Mouse (Mus musculus) activated CD4-positive, CD25-positive, alpha-beta regulatory T cell, adult 4 months (primary cell): ENCODE results near the gene Btbd6. TPM values are rescaled to one million over a fixed set of nuclear protein-coding genes. Genes with fewer than 3 reads are reported as not detected.

ENCODE experiments used
- ATAC-seq: one replicate; pipeline ENCODE4 v1.8.0; 2017
- polyA plus RNA-seq, 2 experiments: library from polyadenylated mRNA; unstranded; fragments of 100-300 nt; shearing (Covaris generic); gene quantifications; one replicate each; pipeline ENCODE4 v1.2.1; 2017

The Btbd6 gene
- polyA plus RNA-seq, 2 experiments from 2014 or later = 8.3 to 8.9 TPM

GRCm38 (mm10) chr12:112955800-112956199 lies 20.5 kb upstream of the Btbd6 start:
- ATAC-seq = peak; percentile 50

GRCm38 (mm10) chr12:112958303-112958702 lies 18.0 kb upstream of the Btbd6 start:
- peak; percentile 44 for ATAC-seq

GRCm38 (mm10) chr12:112959421-112959820 lies 16.9 kb upstream of the Btbd6 start:
- ATAC-seq = peak; percentile 91

- no peak for ATAC-seq
These were observed 14.9 kb upstream of the Btbd6 start for GRCm38 (mm10) chr12:112961428-112961827.

- no peak for ATAC-seq
These were observed 14.4 kb upstream of the Btbd6 start for GRCm38 (mm10) chr12:112961872-112962271.

GRCm38 (mm10) chr12:112965783-112966182 lies 10.5 kb upstream of the Btbd6 start:
- ATAC-seq = no peak

- no peak for ATAC-seq
These were observed 7.3 kb upstream of the Btbd6 start for GRCm38 (mm10) chr12:112968943-112969342.

- no peak for ATAC-seq
These were observed 6.7 kb upstream of the Btbd6 start for GRCm38 (mm10) chr12:112969616-112970015.

- ATAC-seq = no peak
These were observed 1.5 kb upstream of the Btbd6 start for GRCm38 (mm10) chr12:112974736-112975135.

GRCm38 (mm10) chr12:112977156-112977555 lies 874 bp downstream of the Btbd6 start:
- no peak for ATAC-seq

- ATAC-seq = no peak
These were observed 5.7 kb downstream of the Btbd6 start for GRCm38 (mm10) chr12:112982031-112982430.

- peak; percentile 54 for ATAC-seq
These were observed 9.1 kb downstream of the Btbd6 start for GRCm38 (mm10) chr12:112985346-112985745.

GRCm38 (mm10) chr12:112987877-112988276 lies 11.6 kb downstream of the Btbd6 start:
- no peak for ATAC-seq

GRCm38 (mm10) chr12:112990706-112991405 lies 14.6 kb downstream of the Btbd6 start:
- ATAC-seq = no peak

GRCm38 (mm10) chr12:112991444-112991843 lies 15.2 kb downstream of the Btbd6 start:
- ATAC-seq = no peak

- ATAC-seq = no peak
These were observed 17.9 kb downstream of the Btbd6 start for GRCm38 (mm10) chr12:112994153-112994552.

- ATAC-seq = no peak
These were observed 23.4 kb downstream of the Btbd6 start for GRCm38 (mm10) chr12:112999569-113000293.

- peak; percentile 94 for ATAC-seq
These were observed 24.2 kb downstream of the Btbd6 start, which contains the start of gene Brf1 for GRCm38 (mm10) chr12:113000294-113001132. Gene Brf1, minus strand, starts transcription at chr12:113000704.

GRCm38 (mm10) chr12:113001133-113001474 lies 24.8 kb downstream of the Btbd6 start:
- ATAC-seq = peak; percentile 25

GRCm38 (mm10) chr12:113002667-113003066 lies 26.4 kb downstream of the Btbd6 start:
- ATAC-seq = no peak

GRCm38 (mm10) chr12:113004011-113004410 lies 27.7 kb downstream of the Btbd6 start:
- ATAC-seq = no peak

GRCm38 (mm10) chr12:113004993-113005392 lies 28.7 kb downstream of the Btbd6 start:
- ATAC-seq = peak; percentile 29

- no peak for ATAC-seq
These were observed 35.5 kb downstream of the Btbd6 start for GRCm38 (mm10) chr12:113011702-113012360.
